Mouse (Mus musculus) hindbrain, embryonic 12.5 days (tissue): ENCODE measurements at regions not wholly inside any gene's neighbourhood (a gene's known extent, or its start where the extent isn't known, plus 50 kb on each side); places are given as distances from the start of the nearest gene placed in this dataset.

Source experiments
- ATAC-seq: fragments of 200-750 bp; cut with Nextera tagmentation; 2 replicates; pipeline ENCODE4 v1.8.0; 2017; ENCODE audit warnings: moderate TSS enrichment; ENCODE audit not compliant: low FRiP score
- H3K27ac ChIP-seq: fragments of 300-500 bp; sonication (generic); 2 replicates; pipeline ENCODE4 v1.5.1; 2016; ENCODE audit warnings: mild to moderate bottlenecking
- H3K27me3 ChIP-seq: fragments of 300-500 bp; sonication (generic); 2 replicates; pipeline ENCODE4 v1.6.1; 2016; ENCODE audit warnings: mild to moderate bottlenecking
- H3K36me3 ChIP-seq: fragments of 300-500 bp; sonication (generic); 2 replicates; pipeline ENCODE4 v1.6.1; 2016; ENCODE audit warnings: mild to moderate bottlenecking
- H3K4me1 ChIP-seq: fragments of 300-500 bp; sonication (generic); 2 replicates; pipeline ENCODE4 v1.6.1; 2016
- H3K4me2 ChIP-seq: fragments of 300-500 bp; sonication (generic); replicated peaks from 2 replicates; pipeline ENCODE4 v1.6.1; 2016; ENCODE audit warnings: mild to moderate bottlenecking
- H3K4me3 ChIP-seq: fragments of 300-500 bp; sonication (generic); 2 replicates; pipeline ENCODE4 v1.5.1; 2016; ENCODE audit warnings: mild to moderate bottlenecking
- H3K9ac ChIP-seq: fragments of 300-500 bp; sonication (generic); 2 replicates; pipeline ENCODE4 v1.6.1; 2016; ENCODE audit warnings: mild to moderate bottlenecking, moderate library complexity
- H3K9me3 ChIP-seq: fragments of 300-500 bp; sonication (generic); replicated peaks from 2 replicates; pipeline ENCODE4 v1.6.1; 2016; ENCODE audit warnings: mild to moderate bottlenecking
- WGBS: fragments of 180-500 bp; shearing (Covaris S2); methylation state at CpG from one replicate; pipeline ENCODE4 v1.1.7; 2016; 5-methylcytosine and 5-hydroxymethylcytosine counted together

DNA sequence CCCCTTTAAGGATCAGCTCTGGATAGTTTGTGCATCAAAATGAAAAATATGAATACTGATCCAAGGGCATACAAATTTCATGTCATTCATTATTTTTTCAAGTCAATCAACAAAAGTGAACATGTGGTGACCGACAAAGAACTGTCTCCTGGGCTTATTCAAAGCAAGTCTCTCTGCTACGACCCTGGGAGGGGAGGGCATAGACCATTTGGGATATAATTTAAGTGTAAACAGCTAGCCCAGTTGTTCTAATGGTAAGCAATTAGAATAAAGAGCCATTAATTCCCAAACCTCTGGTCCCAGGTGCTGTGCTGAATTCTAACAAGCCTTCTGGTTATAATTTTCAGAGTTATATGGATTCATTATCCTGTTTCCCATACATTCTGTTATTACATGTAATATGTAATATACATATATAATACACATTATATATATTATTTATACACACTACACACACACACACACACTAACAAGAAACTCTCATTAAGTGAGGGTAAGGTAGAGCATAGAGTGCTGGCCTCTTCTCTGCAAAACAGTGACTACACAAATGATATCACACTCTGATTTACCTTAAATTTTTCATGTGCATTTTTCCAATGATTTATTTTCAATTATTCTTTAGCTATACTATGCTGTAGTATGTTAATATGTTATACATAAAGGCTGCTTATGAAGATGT lies 453.0 kb upstream of the Cblb start:
- peak; percentile 81 for ATAC-seq
- WGBS: 43% methylated on average over 2 of the region's 2 CpGs
- Histone ChIP-seq H3K9me3 (no peaks in the 10 kb centered on the region), H3K4me2 (no peak overlapping the region), H3K36me3 (no peaks in the 10 kb centered on the region), H3K27me3 (no peaks in the 10 kb centered on the region), H3K4me1 (no peaks in the 10 kb centered on the region), H3K27ac (no peak overlapping the region), H3K4me3 (no peak overlapping the region), H3K9ac (no peak overlapping the region)

DNA sequence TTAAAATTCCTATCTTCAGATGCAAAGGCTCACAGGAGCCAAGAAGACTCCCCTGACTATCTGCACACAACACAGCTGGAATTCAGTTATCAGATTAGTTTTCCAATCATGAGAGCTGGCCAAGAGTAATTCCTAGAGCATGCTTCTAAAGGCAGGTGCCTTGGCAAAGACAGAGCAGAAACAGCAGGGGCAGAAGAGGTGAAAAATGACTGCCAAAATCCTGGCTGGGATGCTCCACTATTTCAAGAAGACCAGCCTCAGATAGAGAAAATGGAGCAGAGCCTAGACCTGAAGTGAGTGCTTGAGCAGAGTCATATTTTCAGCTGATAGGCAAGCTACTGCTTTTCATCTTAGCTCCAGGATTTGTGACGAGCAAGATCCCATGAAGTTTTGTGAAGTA lies 450.5 kb upstream of the Cblb start:
- H3K9me3 ChIP-seq: no peaks in the 10 kb centered on the region
- no peak overlapping the region for H3K27ac ChIP-seq
- 68% methylated on average over 1 of the region's 1 CpGs for WGBS
- H3K27me3 ChIP-seq: no peaks in the 10 kb centered on the region
- no peak overlapping the region for H3K9ac ChIP-seq
- no peaks in the 10 kb centered on the region for H3K4me1 ChIP-seq
- no peak overlapping the region for H3K4me2 ChIP-seq
- H3K36me3 ChIP-seq: no peaks in the 10 kb centered on the region
- no peak for ATAC-seq
- no peak overlapping the region for H3K4me3 ChIP-seq

DNA sequence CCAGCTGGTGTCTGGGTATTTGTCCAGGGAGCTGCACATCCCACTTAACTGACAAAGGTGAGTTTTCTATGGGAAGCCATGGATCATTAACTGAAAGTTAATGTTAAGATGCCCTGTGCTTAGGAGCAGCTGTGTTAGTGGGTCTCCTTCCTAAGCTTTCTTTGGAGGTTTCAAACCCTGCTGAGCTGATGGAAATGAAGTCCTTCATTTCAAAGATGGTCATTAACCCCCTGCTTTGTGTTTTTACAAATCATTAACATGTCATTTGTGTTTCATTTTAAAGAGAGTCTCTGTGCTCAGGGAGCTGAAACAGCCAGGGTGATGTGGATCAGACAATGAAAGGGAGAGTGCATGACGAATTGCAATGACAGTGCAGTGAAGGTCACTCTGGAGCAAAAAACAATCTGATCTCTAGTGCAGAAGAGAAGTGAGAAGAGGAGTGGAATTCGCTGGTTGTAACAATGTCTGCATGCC lies 441.1 kb upstream of the Cblb start:
- Histone ChIP-seq H3K4me1 (0 out of 2 replicates have a peak, but pooled peaks cover 6% of the 10 kb centered on the region), H3K36me3 (no peaks in the 10 kb centered on the region), H3K9me3 (no peaks in the 10 kb centered on the region), H3K9ac (no peak overlapping the region), H3K27me3 (no peaks in the 10 kb centered on the region), H3K27ac (peak overlapping the region; percentile 55), H3K4me2 (no peak overlapping the region), H3K4me3 (no peak overlapping the region)
- peak; percentile 88 for ATAC-seq
- WGBS: 11% methylated on average over 2 of the region's 2 CpGs

DNA sequence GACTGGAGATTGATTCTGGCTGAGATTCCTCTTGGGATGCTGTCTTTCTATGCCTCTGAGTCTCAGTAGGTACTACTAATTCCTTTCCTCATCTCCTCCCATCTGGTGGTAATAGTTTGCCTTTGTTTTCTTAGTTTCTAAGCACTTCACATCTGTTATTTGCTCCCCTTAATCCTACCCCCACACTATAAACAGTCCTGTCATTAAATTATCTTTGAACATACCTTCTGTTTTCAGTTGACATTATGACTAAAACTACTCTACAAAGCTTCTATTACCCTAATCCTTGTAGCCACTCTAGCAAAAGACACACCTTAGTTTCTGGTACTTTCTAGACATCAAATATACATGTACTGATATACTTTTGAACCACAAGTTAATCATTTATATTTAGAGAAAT lies 413.4 kb upstream of the Cblb start:
- no peak overlapping the region for H3K27ac ChIP-seq
- no peak for ATAC-seq

DNA sequence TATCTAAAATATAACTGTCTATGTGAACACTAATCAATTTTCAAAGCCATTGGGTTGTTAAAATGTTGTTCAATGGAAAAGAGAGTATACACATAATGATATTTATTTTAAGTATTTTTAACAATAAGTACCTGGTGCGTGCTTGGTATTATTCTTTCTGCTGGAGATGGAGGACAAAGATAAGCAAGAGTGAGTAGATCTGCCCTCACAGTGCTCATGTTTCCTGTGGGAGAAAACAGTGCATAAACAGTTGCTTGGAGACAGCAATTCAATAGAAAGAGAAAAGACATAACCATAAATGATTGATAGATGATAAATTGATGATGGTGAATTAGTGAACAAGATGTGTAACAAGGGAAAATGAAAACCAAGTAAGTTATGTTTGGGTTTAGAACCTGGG lies 384.4 kb upstream of the Cblb start:
- ATAC-seq: no peak
- no peaks in the 10 kb centered on the region for H3K36me3 ChIP-seq
- H3K4me3 ChIP-seq: no peak overlapping the region
- H3K27me3 ChIP-seq: no peaks in the 10 kb centered on the region
- no peaks in the 10 kb centered on the region for H3K4me1 ChIP-seq
- no peak overlapping the region for H3K27ac ChIP-seq
- no peak overlapping the region for H3K4me2 ChIP-seq
- 78% methylated on average over 1 of the region's 1 CpGs for WGBS
- no peaks in the 10 kb centered on the region for H3K9me3 ChIP-seq
- no peak overlapping the region for H3K9ac ChIP-seq

More for the DNA sequence above, 413.4 kb upstream of the Cblb start:
- H3K4me3 ChIP-seq: no peak overlapping the region
- H3K4me1 ChIP-seq: no peaks in the 10 kb centered on the region
- H3K9ac ChIP-seq: no peak overlapping the region
- H3K36me3 ChIP-seq: no peaks in the 10 kb centered on the region
- H3K27me3 ChIP-seq: no peaks in the 10 kb centered on the region
- H3K4me2 ChIP-seq: no peak overlapping the region
- no peaks in the 10 kb centered on the region for H3K9me3 ChIP-seq

DNA sequence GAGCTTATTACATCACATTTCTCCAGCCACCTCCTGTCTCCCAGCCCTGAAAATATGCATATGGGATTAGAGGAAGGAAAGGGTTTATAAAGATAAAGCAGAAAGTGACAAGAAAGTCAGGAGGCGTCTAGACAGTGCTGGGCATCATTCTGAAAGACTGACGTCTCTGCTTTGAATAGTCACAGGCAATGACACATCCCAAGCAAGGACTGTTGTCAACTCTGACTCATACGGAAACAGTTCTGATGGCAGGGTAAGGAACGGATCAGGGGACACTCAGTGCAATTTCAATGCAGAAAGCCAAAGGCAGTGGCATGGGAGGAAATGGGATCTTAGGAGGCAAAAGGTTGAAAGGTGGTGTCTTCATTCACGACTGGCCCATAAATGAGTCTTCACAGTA lies 380.9 kb upstream of the Cblb start:
- no peaks in the 10 kb centered on the region for H3K36me3 ChIP-seq
- no peak overlapping the region for H3K4me2 ChIP-seq
- no peak overlapping the region for H3K4me3 ChIP-seq
- H3K4me1 ChIP-seq: no peaks in the 10 kb centered on the region
- H3K27me3 ChIP-seq: no peaks in the 10 kb centered on the region
- WGBS: 63% methylated on average over 5 of the region's 5 CpGs
- no peak overlapping the region for H3K9ac ChIP-seq
- H3K9me3 ChIP-seq: no peaks in the 10 kb centered on the region
- ATAC-seq: no peak
- H3K27ac ChIP-seq: no peak overlapping the region

DNA sequence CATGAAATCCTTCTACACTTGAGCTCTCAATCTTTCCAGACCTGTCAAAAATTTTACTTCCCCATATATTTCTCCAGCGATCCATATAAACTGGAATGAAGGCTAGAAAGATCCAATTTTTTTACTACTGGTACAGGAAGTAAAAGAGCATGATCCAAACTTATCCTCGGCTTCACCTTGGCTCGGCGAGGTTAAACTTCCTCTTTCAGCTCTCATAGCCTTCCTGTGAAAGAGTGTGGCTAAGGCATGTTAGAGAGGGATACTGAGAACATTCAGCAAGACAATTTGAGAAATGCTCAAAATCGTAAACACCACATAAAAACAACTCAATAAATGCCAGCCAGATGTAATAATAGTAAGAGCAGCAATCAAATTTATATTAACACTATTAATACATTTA lies 380.3 kb upstream of the Cblb start:
- Histone ChIP-seq H3K9me3 (no peaks in the 10 kb centered on the region), H3K27me3 (no peaks in the 10 kb centered on the region), H3K4me2 (no peak overlapping the region), H3K4me3 (no peak overlapping the region), H3K27ac (no peak overlapping the region), H3K36me3 (no peaks in the 10 kb centered on the region), H3K9ac (no peak overlapping the region), H3K4me1 (no peaks in the 10 kb centered on the region)
- WGBS: 87% methylated on average over 5 of the region's 5 CpGs
- no peak for ATAC-seq

DNA sequence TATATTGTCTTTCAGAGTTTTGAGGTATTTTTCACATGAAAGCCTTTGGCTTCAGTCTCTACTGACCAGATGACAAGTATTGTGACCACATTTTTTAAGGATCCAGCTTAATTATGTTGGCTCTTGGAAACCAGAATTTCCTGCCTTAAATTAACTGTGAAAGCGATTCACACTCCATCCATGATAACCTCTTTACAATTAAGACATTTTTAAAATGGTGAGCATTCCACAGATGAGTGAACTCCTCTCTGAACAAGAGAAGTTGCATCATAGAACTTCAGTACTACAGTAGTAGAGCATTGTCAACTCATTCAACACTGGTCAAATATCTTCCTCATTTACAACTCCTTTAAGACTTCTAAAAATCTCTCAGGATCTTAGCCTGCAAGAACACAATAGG lies 369.3 kb upstream of the Cblb start:
- no peaks in the 10 kb centered on the region for H3K27me3 ChIP-seq
- ATAC-seq: no peak
- no peak overlapping the region for H3K4me2 ChIP-seq
- no peak overlapping the region for H3K9ac ChIP-seq
- no peak overlapping the region for H3K4me3 ChIP-seq
- H3K9me3 ChIP-seq: no peaks in the 10 kb centered on the region
- H3K36me3 ChIP-seq: no peaks in the 10 kb centered on the region
- WGBS: 81% methylated on average over 1 of the region's 1 CpGs
- H3K4me1 ChIP-seq: peaks cover 2% of the 10 kb centered on the region; the same call in 1 of the 2 replicates
- H3K27ac ChIP-seq: no peak overlapping the region

DNA sequence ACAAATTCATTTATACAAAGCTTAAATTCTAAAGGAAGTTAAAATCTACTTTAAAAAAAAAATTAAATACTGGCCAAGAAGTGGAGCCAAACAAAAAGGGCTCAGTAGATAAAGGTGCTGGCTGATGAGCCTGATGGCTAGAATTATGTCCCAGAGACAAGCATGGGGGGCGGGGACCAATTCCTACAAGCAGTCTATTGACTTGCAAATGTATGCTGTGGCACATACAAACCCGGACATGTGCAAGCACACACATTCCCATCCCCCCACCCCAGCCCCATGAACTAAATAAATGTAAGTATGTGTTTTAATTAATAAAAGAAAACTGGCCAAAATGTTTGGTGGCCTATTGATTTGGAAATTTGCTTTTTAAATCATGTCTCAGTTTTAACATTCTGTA lies 366.7 kb upstream of the Cblb start:
- Histone ChIP-seq H3K9me3 (no peaks in the 10 kb centered on the region), H3K9ac (no peak overlapping the region), H3K27me3 (no peaks in the 10 kb centered on the region), H3K4me2 (no peak overlapping the region), H3K4me3 (no peak overlapping the region), H3K27ac (no peak overlapping the region), H3K4me1 (peaks cover 2% of the 10 kb centered on the region; the same call in 1 of the 2 replicates), H3K36me3 (no peaks in the 10 kb centered on the region)
- ATAC-seq: peak; percentile 83
- WGBS: 46% methylated on average over 2 of the region's 2 CpGs

DNA sequence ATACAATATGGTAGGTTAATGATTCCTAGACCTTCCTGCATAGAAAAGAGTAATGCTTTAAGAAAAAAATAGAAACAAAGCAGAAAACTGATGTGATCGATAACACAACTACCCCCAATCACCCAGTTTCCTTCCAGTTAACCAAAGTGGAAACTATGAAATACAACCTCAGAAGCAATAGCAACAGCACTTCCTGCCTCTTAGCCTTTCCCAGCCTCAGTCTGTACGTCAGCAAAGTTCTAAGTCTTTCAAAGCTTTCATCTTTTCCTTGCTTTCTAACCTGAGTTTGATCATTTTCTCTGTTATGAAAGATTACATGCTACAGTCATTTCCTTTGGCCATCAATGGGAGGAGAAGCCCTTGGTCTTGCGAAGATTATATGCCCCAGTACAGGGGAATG lies 355.9 kb upstream of the Cblb start:
- Histone ChIP-seq H3K4me3 (no peak overlapping the region), H3K27me3 (no peaks in the 10 kb centered on the region), H3K9me3 (no peaks in the 10 kb centered on the region), H3K9ac (no peak overlapping the region), H3K4me1 (no peaks in the 10 kb centered on the region), H3K4me2 (no peak overlapping the region), H3K27ac (no peak overlapping the region), H3K36me3 (no peaks in the 10 kb centered on the region)
- WGBS: 93% methylated on average over 3 of the region's 3 CpGs
- no peak for ATAC-seq

DNA sequence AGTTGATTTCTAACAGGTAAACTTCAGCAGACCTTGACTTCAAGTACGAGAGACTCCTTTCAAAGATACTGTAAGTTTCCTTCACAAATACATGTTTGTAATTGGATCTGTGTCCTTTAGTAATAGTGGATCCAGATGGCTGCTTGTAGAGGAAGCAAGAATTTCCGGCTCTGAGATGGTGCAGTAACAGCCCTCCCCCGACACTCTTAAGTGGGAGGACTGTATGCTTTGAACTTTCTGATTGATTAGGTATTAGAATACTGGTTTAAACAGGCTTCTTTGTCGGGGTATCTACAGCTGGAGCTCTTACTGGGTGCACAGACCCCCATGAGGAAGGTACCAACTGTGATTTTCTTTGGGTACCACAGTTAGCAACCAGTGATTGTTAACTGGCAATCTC lies 355.0 kb upstream of the Cblb start:
- H3K4me3 ChIP-seq: no peak overlapping the region
- no peak for ATAC-seq
- WGBS: 51% methylated on average over 4 of the region's 4 CpGs

DNA sequence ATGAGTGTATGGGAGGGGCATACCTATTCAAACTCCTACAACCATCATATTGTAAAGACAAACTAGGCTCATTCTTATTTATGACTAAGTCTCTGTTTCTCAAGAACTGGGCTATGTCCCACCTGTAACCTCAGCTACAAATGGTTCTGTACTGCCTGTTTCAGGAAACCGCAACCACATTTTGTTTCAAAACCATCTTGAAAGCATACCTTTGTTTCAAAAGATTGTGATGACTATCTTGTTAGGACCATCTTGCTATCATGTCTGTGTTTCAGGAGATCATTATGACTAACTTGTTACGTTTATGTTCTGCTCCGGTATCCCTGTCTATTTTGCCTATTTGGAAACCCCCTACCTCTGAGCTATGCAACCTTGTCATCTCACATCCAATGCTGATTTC lies 340.2 kb upstream of the Cblb start:
- H3K9me3 ChIP-seq: no peaks in the 10 kb centered on the region
- no peaks in the 10 kb centered on the region for H3K27me3 ChIP-seq
- H3K4me2 ChIP-seq: no peak overlapping the region
- WGBS: 98% methylated on average over 3 of the region's 3 CpGs
- no peaks in the 10 kb centered on the region for H3K36me3 ChIP-seq
- H3K4me3 ChIP-seq: no peak overlapping the region
- no peak for ATAC-seq
- no peak overlapping the region for H3K9ac ChIP-seq
- H3K27ac ChIP-seq: no peak overlapping the region
- H3K4me1 ChIP-seq: no peaks in the 10 kb centered on the region

More for the DNA sequence above, 355.0 kb upstream of the Cblb start:
- no peak overlapping the region for H3K27ac ChIP-seq
- no peaks in the 10 kb centered on the region for H3K36me3 ChIP-seq
- H3K9me3 ChIP-seq: no peaks in the 10 kb centered on the region
- no peaks in the 10 kb centered on the region for H3K4me1 ChIP-seq
- H3K27me3 ChIP-seq: no peaks in the 10 kb centered on the region
- no peak overlapping the region for H3K9ac ChIP-seq
- no peak overlapping the region for H3K4me2 ChIP-seq

DNA sequence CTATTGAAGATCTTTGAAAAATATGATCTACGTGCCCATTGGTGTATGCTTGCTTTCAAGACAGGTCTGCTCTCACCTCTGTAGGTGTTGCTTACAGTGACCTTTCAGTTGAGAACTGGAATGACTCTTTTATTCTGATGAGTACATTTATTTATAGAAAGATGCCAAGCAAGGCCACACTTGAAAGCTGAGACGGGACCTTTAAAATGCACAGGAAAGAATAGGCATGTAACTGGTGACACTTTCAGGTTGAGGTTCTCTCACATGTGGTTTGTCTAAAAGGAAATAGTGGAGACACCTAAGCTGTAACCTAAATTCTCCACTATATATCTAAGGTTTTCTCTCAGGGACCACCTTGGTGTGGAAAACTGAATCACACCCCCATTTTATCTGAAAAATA lies 326.0 kb upstream of the Cblb start:
- H3K9me3 ChIP-seq: no peaks in the 10 kb centered on the region
- WGBS: 91% methylated on average over 2 of the region's 2 CpGs
- no peak overlapping the region for H3K27ac ChIP-seq
- no peaks in the 10 kb centered on the region for H3K36me3 ChIP-seq
- no peak overlapping the region for H3K4me2 ChIP-seq
- H3K9ac ChIP-seq: no peak overlapping the region
- H3K4me1 ChIP-seq: no peaks in the 10 kb centered on the region
- ATAC-seq: no peak
- H3K27me3 ChIP-seq: no peaks in the 10 kb centered on the region
- no peak overlapping the region for H3K4me3 ChIP-seq
